Mouse (Mus musculus) CH12.LX (cell line): ENCODE results near the gene Afg3l1. TPM values are rescaled to one million over a fixed set of nuclear protein-coding genes. Genes with fewer than 3 reads are reported as not detected.
A peak's percentile ranks its signal among the peaks of the same experiment; 100 is the strongest.

Source experiments
- DNase-seq: peaks from one replicate; pipeline ENCODE4 v3.0.0-alpha.2; 2013; ENCODE audit errors: extremely low read depth
- H3K27ac ChIP-seq: 2 replicates; pipeline ENCODE4 v1.5.1; 2012; ENCODE audit warnings: low read depth, mild to moderate bottlenecking, control low read depth, moderate library complexity; ENCODE audit not compliant: insufficient read depth
- H3K27me3 ChIP-seq: replicated peaks from 2 replicates; pipeline ENCODE3; 2012; ENCODE audit warnings: inconsistent platforms
- H3K36me3 ChIP-seq, 2 experiments: replicated peaks in 1 of 2; 2 replicates each; pipeline versions ENCODE3 to v1.6.1; 2012; ENCODE audit warnings: inconsistent platforms in 1 of 2, low read length in 1 of 2, mild to moderate bottlenecking in 1 of 2, mixed read lengths in 1 of 2, moderate library complexity in 1 of 2; ENCODE audit not compliant: control insufficient read depth in 1 of 2, insufficient read depth in 1 of 2
- H3K4me1 ChIP-seq, 2 experiments: 2 replicates each; pipeline ENCODE4 v1.6.1; 2012; ENCODE audit warnings: inconsistent platforms in 1 of 2, moderate library complexity in 1 of 2; ENCODE audit not compliant: insufficient read depth in 2 of 2, control insufficient read depth in 1 of 2
- H3K4me2 ChIP-seq: 2 replicates; pipeline ENCODE4 v1.6.1; 2012; ENCODE audit warnings: low read depth, mild to moderate bottlenecking, control low read depth; ENCODE audit not compliant: poor library complexity, insufficient read depth, severe bottlenecking
- H3K4me3 ChIP-seq, 3 experiments: fragments of 150-350 bp in 1 of 3; sonication (generic) in 1 of 3; replicated peaks in 1 of 3; 2 replicates each; pipeline versions ENCODE3 to v1.5.1; 2011 to 2012; ENCODE audit warnings: low read depth in 2 of 3, low read length in 2 of 3, mild to moderate bottlenecking in 2 of 3, moderate library complexity in 2 of 3, control low read depth in 1 of 3, improper control_type of control experiment in 1 of 3, inconsistent platforms in 1 of 3, mixed read lengths in 1 of 3; ENCODE audit not compliant: poor library complexity in 1 of 3
- H3K79me2 ChIP-seq: replicated peaks from 2 replicates; pipeline ENCODE4 v1.6.1; 2012; ENCODE audit warnings: mild to moderate bottlenecking, moderate library complexity; ENCODE audit not compliant: control insufficient read depth, poor library complexity, insufficient read depth, severe bottlenecking; ENCODE audit errors: extremely low read depth
- H3K9ac ChIP-seq: 2 replicates; pipeline ENCODE4 v1.6.1; 2012; ENCODE audit warnings: low read depth, mild to moderate bottlenecking, control low read depth, moderate library complexity; ENCODE audit not compliant: insufficient read depth
- H3K9me3 ChIP-seq: replicated peaks from 2 replicates; pipeline ENCODE3; 2012; ENCODE audit warnings: low read length, inconsistent platforms, mixed read lengths
- BHLHE40 ChIP-seq: IDR thresholded peaks from 2 replicates; pipeline ENCODE4 v1.6.1; 2011; ENCODE audit warnings: mild to moderate bottlenecking, low read depth, low read length, improper control_type of control experiment
- CHD2 ChIP-seq: IDR thresholded peaks from 2 replicates; pipeline ENCODE4 v1.6.1; 2011; ENCODE audit warnings: low read length, improper control_type of control experiment
- CTCF ChIP-seq, 2 experiments: IDR thresholded peaks in 1 of 2; conservative IDR thresholded peaks in 1 of 2; 2 replicates each; pipeline ENCODE4 v1.5.1; 2011 to 2012; ENCODE audit warnings: low read depth in 2 of 2, low read length in 2 of 2, improper control_type of control experiment in 1 of 2, inconsistent platforms in 1 of 2, mild to moderate bottlenecking in 1 of 2, moderate library complexity in 1 of 2
- E2F4 ChIP-seq: IDR thresholded peaks from 2 replicates; pipeline ENCODE4 v1.6.1; 2011; ENCODE audit warnings: low read depth, low read length, improper control_type of control experiment; ENCODE audit not compliant: insufficient replicate concordance
- ELF1 ChIP-seq: IDR thresholded peaks from 2 replicates; pipeline ENCODE4 v1.6.1; 2014; ENCODE audit warnings: low read depth, mild to moderate bottlenecking, inconsistent platforms, low read length, improper control_type of control experiment
- EP300 ChIP-seq: IDR thresholded peaks from 2 replicates; pipeline ENCODE4 v1.6.1; 2011; ENCODE audit warnings: low read length, improper control_type of control experiment
- ETS1 ChIP-seq: conservative IDR thresholded peaks from 2 replicates; pipeline ENCODE4 v1.6.1; 2012; ENCODE audit warnings: low read depth, mild to moderate bottlenecking, inconsistent platforms, low read length, improper control_type of control experiment, moderate library complexity
- GABPA ChIP-seq: IDR thresholded peaks from 2 replicates; pipeline ENCODE4 v1.6.1; 2012; ENCODE audit warnings: low read depth, low read length, improper control_type of control experiment, inconsistent platforms; ENCODE audit not compliant: insufficient replicate concordance
- IRF4 ChIP-seq: IDR thresholded peaks from 2 replicates; pipeline ENCODE4 v1.6.1; 2014; ENCODE audit warnings: low read depth, mild to moderate bottlenecking, inconsistent platforms, low read length, improper control_type of control experiment
- JUND ChIP-seq: conservative IDR thresholded peaks from 2 replicates; pipeline ENCODE4 v1.6.1; 2011; ENCODE audit warnings: low read depth, low read length, improper control_type of control experiment
- MAFK ChIP-seq: IDR thresholded peaks from 2 replicates; pipeline ENCODE4 v1.6.1; 2011; ENCODE audit warnings: low read length, improper control_type of control experiment; ENCODE audit not compliant: insufficient replicate concordance
- MEF2A ChIP-seq: IDR thresholded peaks from 2 replicates; pipeline ENCODE4 v1.6.1; 2014; ENCODE audit warnings: low read depth, mild to moderate bottlenecking, inconsistent platforms, low read length, improper control_type of control experiment, borderline replicate concordance
- MXI1 ChIP-seq: IDR thresholded peaks from 2 replicates; pipeline ENCODE4 v1.6.1; 2011; ENCODE audit warnings: mild to moderate bottlenecking, low read depth, low read length, improper control_type of control experiment
- NELFE ChIP-seq: IDR thresholded peaks from 2 replicates; pipeline ENCODE4 v1.6.1; 2011; ENCODE audit warnings: low read depth, low read length, improper control_type of control experiment
- NRF1 ChIP-seq: IDR thresholded peaks from 2 replicates; pipeline ENCODE4 v1.6.1; 2014; ENCODE audit warnings: low read depth, mild to moderate bottlenecking, inconsistent platforms, low read length, improper control_type of control experiment, moderate library complexity
- PAX5 ChIP-seq: IDR thresholded peaks from 2 replicates; pipeline ENCODE4 v1.6.1; 2012; ENCODE audit warnings: low read length, inconsistent platforms, mixed read lengths
- POLR2A ChIP-seq: IDR thresholded peaks from 2 replicates; pipeline ENCODE4 v1.6.1; 2011; ENCODE audit warnings: low read depth, mild to moderate bottlenecking, improper control_type of control experiment, low read length
- POLR2AphosphoS2 ChIP-seq: IDR thresholded peaks from 2 replicates; pipeline ENCODE4 v1.6.1; 2011; ENCODE audit warnings: low read depth, low read length, improper control_type of control experiment
- RAD21 ChIP-seq: IDR thresholded peaks from 2 replicates; pipeline ENCODE4 v1.6.1; 2011; ENCODE audit warnings: low read depth, mild to moderate bottlenecking, low read length, improper control_type of control experiment, moderate library complexity
- RCOR1 ChIP-seq: conservative IDR thresholded peaks from 2 replicates; pipeline ENCODE4 v1.6.1; 2012; ENCODE audit warnings: low read depth, mild to moderate bottlenecking, inconsistent platforms, low read length, improper control_type of control experiment
- SIN3A ChIP-seq: IDR thresholded peaks from 2 replicates; pipeline ENCODE4 v1.6.1; 2012; ENCODE audit warnings: low read length, improper control_type of control experiment, inconsistent platforms
- SMC3 ChIP-seq: IDR thresholded peaks from 2 replicates; pipeline ENCODE4 v1.6.1; 2011; ENCODE audit warnings: low read depth, low read length, improper control_type of control experiment
- TBP ChIP-seq: conservative IDR thresholded peaks from 2 replicates; pipeline ENCODE4 v1.6.1; 2011; ENCODE audit warnings: low read depth, low read length, improper control_type of control experiment
- UBTF ChIP-seq: IDR thresholded peaks from 2 replicates; pipeline ENCODE4 v1.6.1; 2012; ENCODE audit warnings: low read depth, mild to moderate bottlenecking, inconsistent platforms, low read length, improper control_type of control experiment, moderate library complexity
- USF1 ChIP-seq: IDR thresholded peaks from 2 replicates; pipeline ENCODE4 v1.6.1; 2014; ENCODE audit warnings: low read depth, mild to moderate bottlenecking, inconsistent platforms, low read length, improper control_type of control experiment
- USF2 ChIP-seq: conservative IDR thresholded peaks from 2 replicates; pipeline ENCODE4 v1.6.1; 2011; ENCODE audit warnings: low read depth, low read length, improper control_type of control experiment
- ZC3H11A ChIP-seq: IDR thresholded peaks from 2 replicates; pipeline ENCODE4 v1.6.1; 2012; ENCODE audit warnings: low read depth, mild to moderate bottlenecking, inconsistent platforms, low read length, improper control_type of control experiment
- ZMIZ1 ChIP-seq: IDR thresholded peaks from 2 replicates; pipeline ENCODE4 v1.6.1; 2012; ENCODE audit warnings: low read depth, mild to moderate bottlenecking, inconsistent platforms, low read length, improper control_type of control experiment
- dilution Hi-C: fragments of 300-500 bp; cut with MboI; formaldehyde crosslinking; loops from 2 replicates; pipeline ENCODE4 v1.14.3; 2020; ENCODE audit warnings: low sequenced_read_pairs; ENCODE audit not compliant: extremely low pct_unique_long_range_greater_than_20kb, extremely low pct_ligation_motif_present
- in situ Hi-C: fragments of 300-500 bp; cut with MboI; formaldehyde crosslinking; loops from 3 replicates; pipeline ENCODE4 v1.14.3; 2019; ENCODE audit warnings: low sequenced_read_pairs, low pct_ligation_motif_present, low pct_unique_long_range_greater_than_20kb, mixed read lengths
- polyA plus RNA-seq: library from polyadenylated mRNA; unstranded; fragments of >175 nt; gene quantifications from 2 replicates; pipeline ENCODE4 v1.2.1, GENCODE M21; 2012; ENCODE audit warnings: low read depth; ENCODE audit not compliant: insufficient read length
- total RNA-seq, 2 experiments: library from RNA; depleted of rRNA; stranded (reverse); fragments of 300-350 nt in 1 of 2; fragments of >200 nt in 1 of 2; gene quantifications; 2 replicates each; pipeline ENCODE4 v1.2.3; 2012 to 2014

The Afg3l1 gene
- total and polyA plus RNA-seq, 3 experiments = 20.3 to 47.6 (median 36.0) TPM

- in situ Hi-C loops = no loop called here
- Histone ChIP-seq H3K4me2 (no peak overlapping the region), H3K9ac (peak overlapping the region; percentile 56)
- TF ChIP-seq GABPA (no peak), MAFK (no peak), E2F4 (no peak), POLR2AphosphoS2 (peak; percentile 86), PAX5 (no peak), BHLHE40 (peak; percentile 5; the same call in 1 of the 2 replicates), EP300 (no peak), POLR2A (peak; percentile 74), RCOR1 (peak; percentile 78), JUND (no peak), TBP (0 out of 2 replicates have a peak, but pooled peaks have one; percentile 30), SIN3A (peak; percentile 5; the same call in 1 of the 2 replicates), ETS1 (0 out of 2 replicates have a peak, but pooled peaks have one; percentile 3), MEF2A (no peak), USF1 (no peak), SMC3 (peak; percentile 9; the same call in 1 of the 2 replicates), NELFE (no peak), USF2 (no peak; the same call in 1 of the 2 replicates), RAD21 (no peak), IRF4 (no peak; the same call in none of the 2 replicates), NRF1 (no peak; the same call in 1 of the 2 replicates), MXI1 (no peak; the same call in none of the 2 replicates), ELF1 (no peak), CHD2 (peak; percentile 61), CTCF (conservative IDR thresholded peaks at IDR 0.05 in 1 of 2, IDR thresholded peaks at IDR 0.05 in 1 of 2; ENCODE audit: low read depth in 2 of 2, low read length in 2 of 2) (no peak), ZC3H11A (no peak), ZMIZ1 (no peak; the same call in none of the 2 replicates), UBTF (peak; percentile 42; the same call in 1 of the 2 replicates)
- TF ChIP-seq, all 38 proteins: peak for 10
- H3K36me3 ChIP-seq = peaks cover 40 to 47% of the 10 kb centered on the region in 2 experiments
- peaks cover 28% of the 10 kb centered on the region for H3K79me2 ChIP-seq
- H3K27ac ChIP-seq = peak overlapping the region; percentile 94
- H3K4me1 ChIP-seq = no peaks in the 10 kb centered on the region
- dilution Hi-C loops = no loop called here
- peaks cover 58% of the 10 kb centered on the region for H3K9me3 ChIP-seq
- DNase-seq = peak; percentile 49
- H3K4me3 ChIP-seq = peak overlapping the region; percentile 53 to 66 (median 58)
- no peaks in the 10 kb centered on the region for H3K27me3 ChIP-seq
Measured at GRCm38 (mm10) chr8:123428939-123429721, 48.6 kb upstream of the Afg3l1 start.
